Mouse (Mus musculus) adrenal gland, postnatal 36 days (tissue): ENCODE measurements at regions not wholly inside any gene's neighbourhood (a gene's known extent, or its start where the extent isn't known, plus 50 kb on each side); places are given as distances from the start of the nearest gene placed in this dataset.

ENCODE experiments used
- DNase-seq, 2 experiments: peaks; one replicate each; pipeline ENCODE4 v3.0.0; 2021; ENCODE audit warnings: mixed read lengths in 1 of 2

- no peak for DNase-seq
Measured at GRCm38 (mm10) chr3:49504581-49504980, 252.5 kb downstream of the Pcdh18 start.

- no peak for DNase-seq
Measured at GRCm38 (mm10) chr3:49502351-49502750, 254.8 kb downstream of the Pcdh18 start.

GRCm38 (mm10) chr3:49485105-49485504, 272.0 kb downstream of the Pcdh18 start:
- no peak for DNase-seq
